Mouse (Mus musculus): ENCODE results near the gene Scd1. TPM values are rescaled to one million over a fixed set of nuclear protein-coding genes. Genes with fewer than 3 reads are reported as not detected.

Scd1 gene
- polyA plus RNA-seq, 1 experiment, result 47.1 TPM

GRCm38 (mm10) chr19:44410269-44410992, 2.8 kb upstream of the Scd1 start:
- Histone ChIP-seq H3K36me3 (ENCODE audit: control insufficient read depth, insufficient read depth) (peaks cover 10% of the 10 kb centered on the region), H3K79me2 (ENCODE audit: control insufficient read depth, insufficient read depth) (peaks cover 20% of the 10 kb centered on the region), H3ac (ENCODE audit: control insufficient read depth, insufficient read length, low read depth) (no peak overlapping the region), H3K27me3 (ENCODE audit: control insufficient read depth, insufficient read depth, insufficient read length) (peaks cover under 1% of the 10 kb centered on the region), H3K79me3 (ENCODE audit: low read depth) (peaks cover 8% of the 10 kb centered on the region), H3K4me3 (ENCODE audit: insufficient read depth, poor library complexity, severe bottlenecking) (no peak overlapping the region)
- TF ChIP-seq USF1 (IDR thresholded peaks at IDR 0.05; ENCODE audit: low read depth) (no peak), CTCF (IDR thresholded peaks at IDR 0.05; ENCODE audit: control insufficient read depth, insufficient read depth, insufficient read length) (no peak), MYOG (IDR thresholded peaks at IDR 0.05; ENCODE audit: control insufficient read depth, extremely low read depth, insufficient read length) (no peak), MAX (IDR thresholded peaks at IDR 0.05) (no peak), FOSL1 (IDR thresholded peaks at IDR 0.05; ENCODE audit: insufficient read depth, low read length, poor library complexity, severe bottlenecking) (no peak), MYOD1 (IDR thresholded peaks at IDR 0.05; ENCODE audit: control insufficient read depth, insufficient read length, low read depth) (no peak), CEBPB (IDR thresholded peaks at IDR 0.05; ENCODE audit: low read depth) (no peak)

- H3ac ChIP-seq (ENCODE audit: control insufficient read depth, insufficient read length, low read depth), result peak overlapping the region; percentile 69
- H3K4me3 ChIP-seq (ENCODE audit: insufficient read depth, poor library complexity, severe bottlenecking), result peak overlapping the region; percentile 15
These were observed 916 bp upstream of the Scd1 start for GRCm38 (mm10) chr19:44408595-44408994.

GRCm38 (mm10) chr19:44408223-44408545, 505 bp upstream of the Scd1 start:
- Histone ChIP-seq H3K4me3 (ENCODE audit: insufficient read depth, poor library complexity, severe bottlenecking) (peak overlapping the region; percentile 49), H3K36me3 (ENCODE audit: control insufficient read depth, insufficient read depth) (peaks cover 20% of the 10 kb centered on the region), H3K79me3 (ENCODE audit: low read depth) (peaks cover 11% of the 10 kb centered on the region), H3ac (ENCODE audit: control insufficient read depth, insufficient read length, low read depth) (peak overlapping the region; percentile 69), H3K27me3 (ENCODE audit: control insufficient read depth, insufficient read depth, insufficient read length) (no peaks in the 10 kb centered on the region), H3K79me2 (ENCODE audit: control insufficient read depth, insufficient read depth) (peaks cover 30% of the 10 kb centered on the region)
- TF ChIP-seq FOSL1 (IDR thresholded peaks at IDR 0.05; ENCODE audit: insufficient read depth, low read length, poor library complexity, severe bottlenecking), result no peak
- no peak for TF ChIP-seq CEBPB (IDR thresholded peaks at IDR 0.05; ENCODE audit: low read depth)
- no peak for TF ChIP-seq CTCF (IDR thresholded peaks at IDR 0.05; ENCODE audit: control insufficient read depth, insufficient read depth, insufficient read length)
- TF ChIP-seq MYOD1 (IDR thresholded peaks at IDR 0.05; ENCODE audit: control insufficient read depth, insufficient read length, low read depth), result no peak
- no peak for TF ChIP-seq USF1 (IDR thresholded peaks at IDR 0.05; ENCODE audit: low read depth)
- no peak for TF ChIP-seq MYOG (IDR thresholded peaks at IDR 0.05; ENCODE audit: control insufficient read depth, extremely low read depth, insufficient read length)
- no peak for TF ChIP-seq MAX (IDR thresholded peaks at IDR 0.05)

More at GRCm38 (mm10) chr19:44408595-44408994, 916 bp upstream of the Scd1 start:
- Histone ChIP-seq H3K27me3 (ENCODE audit: control insufficient read depth, insufficient read depth, insufficient read length) (no peaks in the 10 kb centered on the region), H3K79me3 (ENCODE audit: low read depth) (peaks cover 11% of the 10 kb centered on the region), H3K36me3 (ENCODE audit: control insufficient read depth, insufficient read depth) (peaks cover 17% of the 10 kb centered on the region), H3K79me2 (ENCODE audit: control insufficient read depth, insufficient read depth) (peaks cover 30% of the 10 kb centered on the region)
- TF ChIP-seq MAX (IDR thresholded peaks at IDR 0.05), result no peak
- TF ChIP-seq USF1 (IDR thresholded peaks at IDR 0.05; ENCODE audit: low read depth), result no peak

GRCm38 (mm10) chr19:44403546-44403945, 4.1 kb downstream of the Scd1 start:
- Histone ChIP-seq H3K36me3 (ENCODE audit: control insufficient read depth, insufficient read depth) (peaks cover 63% of the 10 kb centered on the region), H3ac (ENCODE audit: control insufficient read depth, insufficient read length, low read depth) (no peak overlapping the region), H3K27me3 (ENCODE audit: control insufficient read depth, insufficient read depth, insufficient read length) (no peaks in the 10 kb centered on the region), H3K79me2 (ENCODE audit: control insufficient read depth, insufficient read depth) (peaks cover 30% of the 10 kb centered on the region), H3K4me3 (ENCODE audit: insufficient read depth, poor library complexity, severe bottlenecking) (no peak overlapping the region), H3K79me3 (ENCODE audit: low read depth) (peaks cover 11% of the 10 kb centered on the region)
- no peak for TF ChIP-seq USF1 (IDR thresholded peaks at IDR 0.05; ENCODE audit: low read depth)
- no peak for TF ChIP-seq CTCF (IDR thresholded peaks at IDR 0.05; ENCODE audit: control insufficient read depth, insufficient read depth, insufficient read length)
- TF ChIP-seq FOSL1 (IDR thresholded peaks at IDR 0.05; ENCODE audit: insufficient read depth, low read length, poor library complexity, severe bottlenecking), result no peak
- no peak for TF ChIP-seq CEBPB (IDR thresholded peaks at IDR 0.05; ENCODE audit: low read depth)
- no peak for TF ChIP-seq MYOD1 (IDR thresholded peaks at IDR 0.05; ENCODE audit: control insufficient read depth, insufficient read length, low read depth)
- TF ChIP-seq MYOG (IDR thresholded peaks at IDR 0.05; ENCODE audit: control insufficient read depth, extremely low read depth, insufficient read length), result no peak
- no peak for TF ChIP-seq MAX (IDR thresholded peaks at IDR 0.05)

GRCm38 (mm10) chr19:44400484-44401197, 7.0 kb downstream of the Scd1 start:
- no peaks in the 10 kb centered on the region for H3K27me3 ChIP-seq (ENCODE audit: control insufficient read depth, insufficient read depth, insufficient read length)
- no peak overlapping the region for H3ac ChIP-seq (ENCODE audit: control insufficient read depth, insufficient read length, low read depth)
- no peak overlapping the region for H3K4me3 ChIP-seq (ENCODE audit: insufficient read depth, poor library complexity, severe bottlenecking)
- peaks cover 12% of the 10 kb centered on the region for H3K79me2 ChIP-seq (ENCODE audit: control insufficient read depth, insufficient read depth)
- TF ChIP-seq FOSL1 (IDR thresholded peaks at IDR 0.05; ENCODE audit: insufficient read depth, low read length, poor library complexity, severe bottlenecking), result no peak
- no peak for TF ChIP-seq MAX (IDR thresholded peaks at IDR 0.05)
- no peak for TF ChIP-seq CEBPB (IDR thresholded peaks at IDR 0.05; ENCODE audit: low read depth)
- TF ChIP-seq MYOG (IDR thresholded peaks at IDR 0.05; ENCODE audit: control insufficient read depth, extremely low read depth, insufficient read length), result no peak
- no peak for TF ChIP-seq MYOD1 (IDR thresholded peaks at IDR 0.05; ENCODE audit: control insufficient read depth, insufficient read length, low read depth)
- no peak for TF ChIP-seq USF1 (IDR thresholded peaks at IDR 0.05; ENCODE audit: low read depth)
- no peak for TF ChIP-seq CTCF (IDR thresholded peaks at IDR 0.05; ENCODE audit: control insufficient read depth, insufficient read depth, insufficient read length)
- peaks cover 5% of the 10 kb centered on the region for H3K79me3 ChIP-seq (ENCODE audit: low read depth)
- peaks cover 83% of the 10 kb centered on the region for H3K36me3 ChIP-seq (ENCODE audit: control insufficient read depth, insufficient read depth)
